Mouse (Mus musculus) CH12.LX (cell line): ENCODE data around the gene Xpnpep3. TPM values are rescaled to one million over a fixed set of nuclear protein-coding genes. Genes with fewer than 3 reads are reported as not detected.

Experiments used
- DNase-seq: peaks from one replicate; pipeline ENCODE4 v3.0.0-alpha.2; 2013; ENCODE audit errors: extremely low read depth
- H3K27ac ChIP-seq: 2 replicates; pipeline ENCODE4 v1.5.1; 2012; ENCODE audit warnings: low read depth, mild to moderate bottlenecking, control low read depth, moderate library complexity; ENCODE audit not compliant: insufficient read depth
- H3K27me3 ChIP-seq: replicated peaks from 2 replicates; pipeline ENCODE3; 2012; ENCODE audit warnings: inconsistent platforms
- H3K36me3 ChIP-seq, 2 experiments: replicated peaks in 1 of 2; 2 replicates each; pipeline versions ENCODE3 to v1.6.1; 2012; ENCODE audit warnings: inconsistent platforms in 1 of 2, low read length in 1 of 2, mild to moderate bottlenecking in 1 of 2, mixed read lengths in 1 of 2, moderate library complexity in 1 of 2; ENCODE audit not compliant: control insufficient read depth in 1 of 2, insufficient read depth in 1 of 2
- H3K4me1 ChIP-seq, 2 experiments: 2 replicates each; pipeline ENCODE4 v1.6.1; 2012; ENCODE audit warnings: inconsistent platforms in 1 of 2, moderate library complexity in 1 of 2; ENCODE audit not compliant: insufficient read depth in 2 of 2, control insufficient read depth in 1 of 2
- H3K4me2 ChIP-seq: 2 replicates; pipeline ENCODE4 v1.6.1; 2012; ENCODE audit warnings: low read depth, mild to moderate bottlenecking, control low read depth; ENCODE audit not compliant: poor library complexity, insufficient read depth, severe bottlenecking
- H3K4me3 ChIP-seq, 3 experiments: fragments of 150-350 bp in 1 of 3; sonication (generic) in 1 of 3; replicated peaks in 1 of 3; 2 replicates each; pipeline versions ENCODE3 to v1.5.1; 2011 to 2012; ENCODE audit warnings: low read depth in 2 of 3, low read length in 2 of 3, mild to moderate bottlenecking in 2 of 3, moderate library complexity in 2 of 3, control low read depth in 1 of 3, improper control_type of control experiment in 1 of 3, inconsistent platforms in 1 of 3, mixed read lengths in 1 of 3; ENCODE audit not compliant: poor library complexity in 1 of 3
- H3K79me2 ChIP-seq: replicated peaks from 2 replicates; pipeline ENCODE4 v1.6.1; 2012; ENCODE audit warnings: mild to moderate bottlenecking, moderate library complexity; ENCODE audit not compliant: control insufficient read depth, poor library complexity, insufficient read depth, severe bottlenecking; ENCODE audit errors: extremely low read depth
- H3K9ac ChIP-seq: 2 replicates; pipeline ENCODE4 v1.6.1; 2012; ENCODE audit warnings: low read depth, mild to moderate bottlenecking, control low read depth, moderate library complexity; ENCODE audit not compliant: insufficient read depth
- H3K9me3 ChIP-seq: replicated peaks from 2 replicates; pipeline ENCODE3; 2012; ENCODE audit warnings: low read length, inconsistent platforms, mixed read lengths
- BHLHE40 ChIP-seq: IDR thresholded peaks from 2 replicates; pipeline ENCODE4 v1.6.1; 2011; ENCODE audit warnings: mild to moderate bottlenecking, low read depth, low read length, improper control_type of control experiment
- E2F4 ChIP-seq: IDR thresholded peaks from 2 replicates; pipeline ENCODE4 v1.6.1; 2011; ENCODE audit warnings: low read depth, low read length, improper control_type of control experiment; ENCODE audit not compliant: insufficient replicate concordance
- EP300 ChIP-seq: IDR thresholded peaks from 2 replicates; pipeline ENCODE4 v1.6.1; 2011; ENCODE audit warnings: low read length, improper control_type of control experiment
- ETS1 ChIP-seq: conservative IDR thresholded peaks from 2 replicates; pipeline ENCODE4 v1.6.1; 2012; ENCODE audit warnings: low read depth, mild to moderate bottlenecking, inconsistent platforms, low read length, improper control_type of control experiment, moderate library complexity
- IRF4 ChIP-seq: IDR thresholded peaks from 2 replicates; pipeline ENCODE4 v1.6.1; 2014; ENCODE audit warnings: low read depth, mild to moderate bottlenecking, inconsistent platforms, low read length, improper control_type of control experiment
- JUN ChIP-seq: IDR thresholded peaks from 2 replicates; pipeline ENCODE4 v1.6.1; 2011; ENCODE audit warnings: low read depth, mild to moderate bottlenecking, low read length, improper control_type of control experiment, moderate library complexity; ENCODE audit not compliant: insufficient read depth
- MAZ ChIP-seq: IDR thresholded peaks from 2 replicates; pipeline ENCODE4 v1.6.1; 2012; ENCODE audit warnings: low read depth, mild to moderate bottlenecking, inconsistent platforms, low read length, improper control_type of control experiment, moderate library complexity
- MYC ChIP-seq: IDR thresholded peaks from 2 replicates; pipeline ENCODE4 v1.6.1; 2011; ENCODE audit warnings: low read depth, mild to moderate bottlenecking, improper control_type of control experiment, low read length
- PAX5 ChIP-seq: IDR thresholded peaks from 2 replicates; pipeline ENCODE4 v1.6.1; 2012; ENCODE audit warnings: low read length, inconsistent platforms, mixed read lengths
- POLR2AphosphoS2 ChIP-seq: IDR thresholded peaks from 2 replicates; pipeline ENCODE4 v1.6.1; 2011; ENCODE audit warnings: low read depth, low read length, improper control_type of control experiment
- RCOR1 ChIP-seq: conservative IDR thresholded peaks from 2 replicates; pipeline ENCODE4 v1.6.1; 2012; ENCODE audit warnings: low read depth, mild to moderate bottlenecking, inconsistent platforms, low read length, improper control_type of control experiment
- TCF12 ChIP-seq: IDR thresholded peaks from 2 replicates; pipeline ENCODE4 v1.6.1; 2014; ENCODE audit warnings: low read depth, mild to moderate bottlenecking, inconsistent platforms, low read length, improper control_type of control experiment
- UBTF ChIP-seq: IDR thresholded peaks from 2 replicates; pipeline ENCODE4 v1.6.1; 2012; ENCODE audit warnings: low read depth, mild to moderate bottlenecking, inconsistent platforms, low read length, improper control_type of control experiment, moderate library complexity
- ZC3H11A ChIP-seq: IDR thresholded peaks from 2 replicates; pipeline ENCODE4 v1.6.1; 2012; ENCODE audit warnings: low read depth, mild to moderate bottlenecking, inconsistent platforms, low read length, improper control_type of control experiment
- ZKSCAN1 ChIP-seq: IDR thresholded peaks from 2 replicates; pipeline ENCODE4 v1.6.1; 2012; ENCODE audit warnings: low read depth, inconsistent platforms, low read length, improper control_type of control experiment, borderline replicate concordance
- ZMIZ1 ChIP-seq: IDR thresholded peaks from 2 replicates; pipeline ENCODE4 v1.6.1; 2012; ENCODE audit warnings: low read depth, mild to moderate bottlenecking, inconsistent platforms, low read length, improper control_type of control experiment
- dilution Hi-C: fragments of 300-500 bp; cut with MboI; formaldehyde crosslinking; loops from 2 replicates; pipeline ENCODE4 v1.14.3; 2020; ENCODE audit warnings: low sequenced_read_pairs; ENCODE audit not compliant: extremely low pct_unique_long_range_greater_than_20kb, extremely low pct_ligation_motif_present
- in situ Hi-C: fragments of 300-500 bp; cut with MboI; formaldehyde crosslinking; loops from 3 replicates; pipeline ENCODE4 v1.14.3; 2019; ENCODE audit warnings: low sequenced_read_pairs, low pct_ligation_motif_present, low pct_unique_long_range_greater_than_20kb, mixed read lengths
- polyA plus RNA-seq: library from polyadenylated mRNA; unstranded; fragments of >175 nt; gene quantifications from 2 replicates; pipeline ENCODE4 v1.2.1, GENCODE M21; 2012; ENCODE audit warnings: low read depth; ENCODE audit not compliant: insufficient read length
- total RNA-seq, 2 experiments: library from RNA; depleted of rRNA; stranded (reverse); fragments of 300-350 nt in 1 of 2; fragments of >200 nt in 1 of 2; gene quantifications; 2 replicates each; pipeline ENCODE4 v1.2.3; 2012 to 2014

The Xpnpep3 gene
- total and polyA plus RNA-seq, 3 experiments = 4.3 to 6.0 (median 5.2) TPM

- H3K4me1 ChIP-seq = peaks cover 0 to 3% of the 10 kb centered on the region in 2 experiments; a peak in 1 of 4 replicates
- dilution Hi-C loops (no loop called here), in situ Hi-C loops (loop anchor here (10.0 kb wide), 1 partner anchor 101 kb away; the partner anchor contains the start of gene Ep300)
- H3K9ac ChIP-seq = no peak overlapping the region
- no peaks in the 10 kb centered on the region for H3K9me3 ChIP-seq
- no peak overlapping the region for H3K4me2 ChIP-seq
- no peak for DNase-seq
- no peaks in the 10 kb centered on the region for H3K79me2 ChIP-seq
- H3K27ac ChIP-seq = no peak overlapping the region
- TF ChIP-seq BHLHE40 (no peak), TCF12 (no peak), ZC3H11A (no peak), ZKSCAN1 (no peak), JUN (no peak), E2F4 (no peak), RCOR1 (no peak), ETS1 (no peak), POLR2AphosphoS2 (no peak), IRF4 (no peak), UBTF (no peak), ZMIZ1 (no peak), MAZ (no peak)
- H3K4me3 ChIP-seq = no peak overlapping the region
- H3K27me3 ChIP-seq = no peaks in the 10 kb centered on the region
- H3K36me3 ChIP-seq = no peaks in the 10 kb centered on the region
These were observed 83.8 kb downstream of the Xpnpep3 start for GRCm38 (mm10) chr15:81483691-81484090.

GRCm38 (mm10) chr15:81485483-81485882, 85.5 kb downstream of the Xpnpep3 start:
- TF ChIP-seq EP300 (no peak), MAZ (no peak), PAX5 (no peak), MYC (no peak), POLR2AphosphoS2 (no peak)
- no peak overlapping the region for H3K9ac ChIP-seq
- in situ Hi-C loops (loop anchor here (10.0 kb wide), 1 partner anchor 99 kb away; the partner anchor contains the start of gene Ep300), dilution Hi-C loops (no loop called here)
- no peaks in the 10 kb centered on the region for H3K27me3 ChIP-seq
- H3K4me1 ChIP-seq = no peaks in the 10 kb centered on the region
- no peaks in the 10 kb centered on the region for H3K79me2 ChIP-seq
- no peak for DNase-seq
- H3K4me2 ChIP-seq = no peak overlapping the region
- H3K4me3 ChIP-seq = no peak overlapping the region
- no peaks in the 10 kb centered on the region for H3K9me3 ChIP-seq
- no peak overlapping the region for H3K27ac ChIP-seq
- no peaks in the 10 kb centered on the region for H3K36me3 ChIP-seq
